Mouse (Mus musculus): ENCODE data around the gene Rab43.

The Rab43 gene

GRCm38 (mm10) chr6:87811675-87812338, at the start of gene Rab43:
TSS of gene Rab43 (minus strand) at chr6:87812164.
- DNase-seq, result peak; percentile 92 to 96

- no peak for DNase-seq
These were observed 45.1 kb upstream of the Rab43 start for GRCm38 (mm10) chr6:87857071-87857470.

- DNase-seq, result no peak
These were observed 41.5 kb upstream of the Rab43 start for GRCm38 (mm10) chr6:87853446-87853845.

- DNase-seq, result no peak
These were observed 39.9 kb upstream of the Rab43 start for GRCm38 (mm10) chr6:87851871-87852270.

- peak; percentile 93 to 94 for DNase-seq
These were observed 39.1 kb upstream of the Rab43 start, which contains the start of gene Cnbp for GRCm38 (mm10) chr6:87850900-87851614. TSS of gene Cnbp (minus strand) at chr6:87851106.

- DNase-seq, result peak in 1 of 2 experiments; percentile 42
These were observed 38.4 kb upstream of the Rab43 start for GRCm38 (mm10) chr6:87850155-87850899.

- DNase-seq, result no peak
These were observed 37.8 kb upstream of the Rab43 start for GRCm38 (mm10) chr6:87849780-87850154.

- DNase-seq, result no peak
These were observed 34.8 kb upstream of the Rab43 start for GRCm38 (mm10) chr6:87846813-87847212.

- no peak for DNase-seq
These were observed 33.2 kb upstream of the Rab43 start for GRCm38 (mm10) chr6:87845031-87845695.

GRCm38 (mm10) chr6:87842254-87842653, 30.3 kb upstream of the Rab43 start:
- DNase-seq, result no peak

- no peak for DNase-seq
These were observed 29.7 kb upstream of the Rab43 start for GRCm38 (mm10) chr6:87841635-87842034.

GRCm38 (mm10) chr6:87839797-87840341, 27.9 kb upstream of the Rab43 start:
- no peak for DNase-seq

GRCm38 (mm10) chr6:87838551-87839197, 26.7 kb upstream of the Rab43 start, which contains the start of gene Isy1:
TSS of gene Isy1 (minus strand) at chr6:87838798.
- peak; percentile 85 to 89 for DNase-seq

GRCm38 (mm10) chr6:87835695-87836094, 23.7 kb upstream of the Rab43 start, which contains the start of gene Gm45140:
TSS of gene Gm45140 (minus strand) at chr6:87835795.
- no peak for DNase-seq

GRCm38 (mm10) chr6:87820366-87820765, 8.4 kb upstream of the Rab43 start:
- no peak for DNase-seq

- DNase-seq, result no peak
These were observed 2.5 kb upstream of the Rab43 start for GRCm38 (mm10) chr6:87814486-87814885.

- DNase-seq, result no peak
These were observed 692 bp upstream of the Rab43 start for GRCm38 (mm10) chr6:87812656-87813055.

GRCm38 (mm10) chr6:87810713-87811669, 973 bp downstream of the Rab43 start:
- DNase-seq, result peak; percentile 64 to 70

GRCm38 (mm10) chr6:87810311-87810710, 1.7 kb downstream of the Rab43 start:
- no peak for DNase-seq

GRCm38 (mm10) chr6:87809651-87810161, 2.3 kb downstream of the Rab43 start:
- DNase-seq, result no peak

- DNase-seq, result no peak
These were observed 2.8 kb downstream of the Rab43 start for GRCm38 (mm10) chr6:87809144-87809543.

Measured in spleen, adult 18-20 months (tissue).